Mouse (Mus musculus) CH12.LX (cell line): ENCODE results near the gene Gm20547. TPM values are rescaled to one million over a fixed set of nuclear protein-coding genes. Genes with fewer than 3 reads are reported as not detected.
A peak's percentile ranks its signal among the peaks of the same experiment; 100 is the strongest.
"Not testable (repeated sequence)": the region's sequence is repeated elsewhere in the genome, so short reads cannot be mapped to it uniquely, and the experiment has no call there.

ENCODE experiments used
- DNase-seq: peaks from one replicate; pipeline ENCODE4 v3.0.0-alpha.2; 2013; ENCODE audit errors: extremely low read depth
- H3K27ac ChIP-seq: 2 replicates; pipeline ENCODE4 v1.5.1; 2012; ENCODE audit warnings: low read depth, mild to moderate bottlenecking, control low read depth, moderate library complexity; ENCODE audit not compliant: insufficient read depth
- H3K27me3 ChIP-seq: replicated peaks from 2 replicates; pipeline ENCODE3; 2012; ENCODE audit warnings: inconsistent platforms
- H3K36me3 ChIP-seq, 2 experiments: replicated peaks in 1 of 2; 2 replicates each; pipeline versions ENCODE3 to v1.6.1; 2012; ENCODE audit warnings: inconsistent platforms in 1 of 2, low read length in 1 of 2, mild to moderate bottlenecking in 1 of 2, mixed read lengths in 1 of 2, moderate library complexity in 1 of 2; ENCODE audit not compliant: control insufficient read depth in 1 of 2, insufficient read depth in 1 of 2
- H3K4me1 ChIP-seq, 2 experiments: 2 replicates each; pipeline ENCODE4 v1.6.1; 2012; ENCODE audit warnings: inconsistent platforms in 1 of 2, moderate library complexity in 1 of 2; ENCODE audit not compliant: insufficient read depth in 2 of 2, control insufficient read depth in 1 of 2
- H3K4me2 ChIP-seq: 2 replicates; pipeline ENCODE4 v1.6.1; 2012; ENCODE audit warnings: low read depth, mild to moderate bottlenecking, control low read depth; ENCODE audit not compliant: poor library complexity, insufficient read depth, severe bottlenecking
- H3K4me3 ChIP-seq, 3 experiments: fragments of 150-350 bp in 1 of 3; sonication (generic) in 1 of 3; replicated peaks in 1 of 3; 2 replicates each; pipeline versions ENCODE3 to v1.5.1; 2011 to 2012; ENCODE audit warnings: low read depth in 2 of 3, low read length in 2 of 3, mild to moderate bottlenecking in 2 of 3, moderate library complexity in 2 of 3, control low read depth in 1 of 3, improper control_type of control experiment in 1 of 3, inconsistent platforms in 1 of 3, mixed read lengths in 1 of 3; ENCODE audit not compliant: poor library complexity in 1 of 3
- H3K79me2 ChIP-seq: replicated peaks from 2 replicates; pipeline ENCODE4 v1.6.1; 2012; ENCODE audit warnings: mild to moderate bottlenecking, moderate library complexity; ENCODE audit not compliant: control insufficient read depth, poor library complexity, insufficient read depth, severe bottlenecking; ENCODE audit errors: extremely low read depth
- H3K9ac ChIP-seq: 2 replicates; pipeline ENCODE4 v1.6.1; 2012; ENCODE audit warnings: low read depth, mild to moderate bottlenecking, control low read depth, moderate library complexity; ENCODE audit not compliant: insufficient read depth
- H3K9me3 ChIP-seq: replicated peaks from 2 replicates; pipeline ENCODE3; 2012; ENCODE audit warnings: low read length, inconsistent platforms, mixed read lengths
- CHD1 ChIP-seq: IDR thresholded peaks from 2 replicates; pipeline ENCODE4 v1.6.1; 2012; ENCODE audit warnings: low read depth, low read length, improper control_type of control experiment, inconsistent platforms
- CHD2 ChIP-seq: IDR thresholded peaks from 2 replicates; pipeline ENCODE4 v1.6.1; 2011; ENCODE audit warnings: low read length, improper control_type of control experiment
- CTCF ChIP-seq, 2 experiments: IDR thresholded peaks in 1 of 2; conservative IDR thresholded peaks in 1 of 2; 2 replicates each; pipeline ENCODE4 v1.5.1; 2011 to 2012; ENCODE audit warnings: low read depth in 2 of 2, low read length in 2 of 2, improper control_type of control experiment in 1 of 2, inconsistent platforms in 1 of 2, mild to moderate bottlenecking in 1 of 2, moderate library complexity in 1 of 2
- GABPA ChIP-seq: IDR thresholded peaks from 2 replicates; pipeline ENCODE4 v1.6.1; 2012; ENCODE audit warnings: low read depth, low read length, improper control_type of control experiment, inconsistent platforms; ENCODE audit not compliant: insufficient replicate concordance
- HCFC1 ChIP-seq: IDR thresholded peaks from 2 replicates; pipeline ENCODE4 v1.6.1; 2012; ENCODE audit warnings: low read depth, mild to moderate bottlenecking, inconsistent platforms, low read length, improper control_type of control experiment
- JUND ChIP-seq: conservative IDR thresholded peaks from 2 replicates; pipeline ENCODE4 v1.6.1; 2011; ENCODE audit warnings: low read depth, low read length, improper control_type of control experiment
- MAX ChIP-seq: IDR thresholded peaks from 2 replicates; pipeline ENCODE4 v1.6.1; 2011; ENCODE audit warnings: low read length, improper control_type of control experiment
- MAZ ChIP-seq: IDR thresholded peaks from 2 replicates; pipeline ENCODE4 v1.6.1; 2012; ENCODE audit warnings: low read depth, mild to moderate bottlenecking, inconsistent platforms, low read length, improper control_type of control experiment, moderate library complexity
- NRF1 ChIP-seq: IDR thresholded peaks from 2 replicates; pipeline ENCODE4 v1.6.1; 2014; ENCODE audit warnings: low read depth, mild to moderate bottlenecking, inconsistent platforms, low read length, improper control_type of control experiment, moderate library complexity
- RAD21 ChIP-seq: IDR thresholded peaks from 2 replicates; pipeline ENCODE4 v1.6.1; 2011; ENCODE audit warnings: low read depth, mild to moderate bottlenecking, low read length, improper control_type of control experiment, moderate library complexity
- RCOR1 ChIP-seq: conservative IDR thresholded peaks from 2 replicates; pipeline ENCODE4 v1.6.1; 2012; ENCODE audit warnings: low read depth, mild to moderate bottlenecking, inconsistent platforms, low read length, improper control_type of control experiment
- SMC3 ChIP-seq: IDR thresholded peaks from 2 replicates; pipeline ENCODE4 v1.6.1; 2011; ENCODE audit warnings: low read depth, low read length, improper control_type of control experiment
- TCF12 ChIP-seq: IDR thresholded peaks from 2 replicates; pipeline ENCODE4 v1.6.1; 2014; ENCODE audit warnings: low read depth, mild to moderate bottlenecking, inconsistent platforms, low read length, improper control_type of control experiment
- UBTF ChIP-seq: IDR thresholded peaks from 2 replicates; pipeline ENCODE4 v1.6.1; 2012; ENCODE audit warnings: low read depth, mild to moderate bottlenecking, inconsistent platforms, low read length, improper control_type of control experiment, moderate library complexity
- ZMIZ1 ChIP-seq: IDR thresholded peaks from 2 replicates; pipeline ENCODE4 v1.6.1; 2012; ENCODE audit warnings: low read depth, mild to moderate bottlenecking, inconsistent platforms, low read length, improper control_type of control experiment
- dilution Hi-C: fragments of 300-500 bp; cut with MboI; formaldehyde crosslinking; loops from 2 replicates; pipeline ENCODE4 v1.14.3; 2020; ENCODE audit warnings: low sequenced_read_pairs; ENCODE audit not compliant: extremely low pct_unique_long_range_greater_than_20kb, extremely low pct_ligation_motif_present
- in situ Hi-C: fragments of 300-500 bp; cut with MboI; formaldehyde crosslinking; loops from 3 replicates; pipeline ENCODE4 v1.14.3; 2019; ENCODE audit warnings: low sequenced_read_pairs, low pct_ligation_motif_present, low pct_unique_long_range_greater_than_20kb, mixed read lengths
- polyA plus RNA-seq: library from polyadenylated mRNA; unstranded; fragments of >175 nt; gene quantifications from 2 replicates; pipeline ENCODE4 v1.2.1, GENCODE M21; 2012; ENCODE audit warnings: low read depth; ENCODE audit not compliant: insufficient read length
- total RNA-seq, 2 experiments: library from RNA; depleted of rRNA; stranded (reverse); fragments of 300-350 nt in 1 of 2; fragments of >200 nt in 1 of 2; gene quantifications; 2 replicates each; pipeline ENCODE4 v1.2.3; 2012 to 2014

The Gm20547 gene
- total and polyA plus RNA-seq, 3 experiments, result not detected

DNA sequence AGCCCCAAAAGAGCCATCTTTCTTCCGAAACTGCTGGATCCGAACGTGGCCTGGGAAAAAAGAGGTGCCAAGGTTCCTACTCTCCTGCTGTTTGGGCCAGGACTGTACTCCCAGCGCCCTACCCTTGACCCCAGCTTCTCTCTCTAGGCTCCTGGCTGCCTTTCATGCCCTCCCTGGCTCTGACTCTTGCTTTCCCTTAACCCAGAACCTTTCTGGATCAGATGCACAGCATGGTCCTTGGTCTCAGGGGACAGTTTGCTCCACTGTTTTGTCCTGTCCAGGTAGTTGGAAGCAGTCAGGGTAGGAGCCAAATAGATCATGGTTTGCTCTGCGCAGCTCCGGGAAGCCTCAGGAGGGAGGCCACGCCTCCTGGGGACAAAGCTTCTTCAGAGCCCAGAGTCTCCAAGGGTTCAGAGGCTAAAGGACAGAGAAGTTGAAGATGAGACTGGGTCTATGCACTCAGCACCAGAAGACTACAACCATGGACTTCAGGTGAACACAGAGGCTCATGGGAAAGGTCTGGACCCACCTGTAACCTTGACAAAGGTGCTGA, 66.9 kb downstream of the Gm20547 start:
- H3K27ac ChIP-seq, result no peak overlapping the region
- no peaks in the 10 kb centered on the region for H3K27me3 ChIP-seq
- H3K4me1 ChIP-seq, result peaks cover 0 to 2% of the 10 kb centered on the region in 2 experiments; a peak in 1 of 4 replicates
- H3K9me3 ChIP-seq, result no peaks in the 10 kb centered on the region
- H3K36me3 ChIP-seq, result no peaks in the 10 kb centered on the region
- H3K4me3 ChIP-seq, result no peak overlapping the region
- TF ChIP-seq ZMIZ1 (no peak), HCFC1 (no peak), MAX (no peak), CHD1 (no peak), MAZ (no peak)
- no peak for DNase-seq
- no peaks in the 10 kb centered on the region for H3K79me2 ChIP-seq
- in situ Hi-C loops, result loop anchor here (5.0 kb wide), 1 partner anchor 83 kb away; no protein-coding TSS in a partner anchor
- H3K9ac ChIP-seq, result no peak overlapping the region
- H3K4me2 ChIP-seq, result no peak overlapping the region
- dilution Hi-C loops, result no loop called here

DNA sequence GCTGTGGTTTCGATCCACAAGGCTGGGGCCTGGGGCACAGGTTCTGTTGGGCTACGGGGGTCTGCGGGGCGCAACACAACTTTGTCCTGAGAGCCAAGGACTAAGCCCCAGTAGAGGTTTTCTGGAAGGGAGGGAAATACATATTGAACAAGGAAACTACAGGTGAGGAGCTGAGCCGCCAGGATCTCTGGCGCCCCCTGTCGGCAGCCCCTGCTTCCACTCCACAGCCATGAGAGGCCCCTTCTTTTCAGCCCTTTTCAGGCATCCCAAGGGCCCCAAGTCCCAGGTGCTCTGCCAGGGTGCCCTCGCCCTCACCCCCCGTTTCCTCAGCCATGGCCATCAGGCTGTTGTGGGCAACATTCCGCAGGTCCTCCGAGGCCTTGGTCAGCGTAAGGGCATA, 68.1 kb downstream of the Gm20547 start:
- DNase-seq, result peak; percentile 29
- H3K9me3 ChIP-seq, H3K27me3 ChIP-seq, H3K79me2 ChIP-seq, H3K36me3 ChIP-seq, H3K27ac ChIP-seq, H3K9ac ChIP-seq, dilution Hi-C loops, H3K4me2 ChIP-seq, H3K4me3 ChIP-seq, H3K4me1 ChIP-seq: not testable (repeated sequence)
- in situ Hi-C loops, result loop anchor here (5.0 kb wide), 1 partner anchor 81 kb away; no protein-coding TSS in a partner anchor
- peak; percentile 47 for TF ChIP-seq RAD21
- TF ChIP-seq CTCF (conservative IDR thresholded peaks at IDR 0.05 in 1 of 2, IDR thresholded peaks at IDR 0.05 in 1 of 2; ENCODE audit: low read depth in 2 of 2, low read length in 2 of 2), result peak; percentile 56 to 68
- peak; percentile 34 for TF ChIP-seq SMC3

GRCm38 (mm10) chr17:34811275-34811674, 70.6 kb downstream of the Gm20547 start:
- Histone ChIP-seq H3K79me2 (no peaks in the 10 kb centered on the region), H3K4me3 (no peak overlapping the region), H3K36me3 (no peaks in the 10 kb centered on the region), H3K9me3 (no peaks in the 10 kb centered on the region), H3K9ac (no peak overlapping the region), H3K27me3 (no peaks in the 10 kb centered on the region), H3K4me2 (no peak overlapping the region), H3K27ac (no peak overlapping the region), H3K4me1 (no peaks in the 10 kb centered on the region)
- DNase-seq, result no peak
- in situ Hi-C loops, result loop anchor here (5.0 kb wide), 1 partner anchor 79 kb away; no protein-coding TSS in a partner anchor
- dilution Hi-C loops, result no loop called here
- no peak for TF ChIP-seq MAZ
- TF ChIP-seq TCF12, result no peak
- no peak for TF ChIP-seq CHD2
- TF ChIP-seq CHD1, result no peak
- TF ChIP-seq RCOR1, result no peak
- TF ChIP-seq NRF1, result no peak
- no peak for TF ChIP-seq JUND
- no peak for TF ChIP-seq UBTF
- TF ChIP-seq GABPA, result no peak

DNA sequence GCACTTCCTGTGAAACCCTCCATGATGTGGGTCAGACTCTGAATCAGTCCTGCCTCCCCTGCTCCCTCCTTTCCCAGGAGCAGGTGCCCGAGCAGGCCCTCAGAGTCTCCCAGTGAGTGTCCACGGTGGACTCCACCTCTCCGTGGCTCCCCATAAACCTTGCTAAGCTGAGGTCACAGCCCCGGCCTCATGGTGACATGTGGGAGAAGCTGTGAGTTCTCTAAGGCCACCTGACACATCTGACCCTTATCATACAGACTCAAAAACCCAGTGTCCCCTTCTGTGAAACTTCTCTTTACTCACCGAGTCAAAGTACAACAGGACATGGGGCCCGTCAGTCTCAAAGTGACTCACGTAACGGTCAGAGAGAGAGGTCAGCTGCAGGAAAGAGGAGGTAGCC, 71.0 kb downstream of the Gm20547 start:
- H3K4me1 ChIP-seq, H3K36me3 ChIP-seq, H3K79me2 ChIP-seq, dilution Hi-C loops, H3K27ac ChIP-seq, H3K4me3 ChIP-seq, H3K9ac ChIP-seq, DNase-seq, H3K27me3 ChIP-seq, H3K4me2 ChIP-seq, H3K9me3 ChIP-seq: not testable (repeated sequence)
- in situ Hi-C loops, result loop anchor here (5.0 kb wide), 1 partner anchor 79 kb away; no protein-coding TSS in a partner anchor
